In genomic region chr1:77435045-77435444, GRCm38 (mm10) we compare ENCODE assay signal across 20 mouse cellular contexts.
"Had no signal": no experiment of that assay in that cellular context is flagged by ENCODE, and none has a peak within 500 bp of the region (broad histone marks: within the 10 kb centered on the region; RNA-seq: fewer than 3 reads in every experiment).

No protein-coding gene starts in this region.

- H3K9me3 ChIP-seq: limb, embryonic 13.5 days; liver, embryonic 13.5 days; midbrain, embryonic 12.5 days; midbrain, embryonic 15.5 days; neural tube, embryonic 13.5 days; stomach, embryonic 15.5 days had no signal

- H3K4me3 ChIP-seq: limb, embryonic 13.5 days; liver, embryonic 13.5 days; megakaryocyte, embryonic 14.5 days; midbrain, embryonic 12.5 days; midbrain, embryonic 15.5 days; myocyte; neural tube, embryonic 13.5 days; stomach, embryonic 15.5 days had no signal

- H3K27me3 ChIP-seq: limb, embryonic 13.5 days; liver, embryonic 13.5 days; megakaryocyte, embryonic 14.5 days; midbrain, embryonic 12.5 days; midbrain, embryonic 15.5 days; neural tube, embryonic 13.5 days; stomach, embryonic 15.5 days had no signal

- H3K36me3 ChIP-seq: liver, embryonic 13.5 days; midbrain, embryonic 12.5 days; midbrain, embryonic 15.5 days; neural tube, embryonic 13.5 days; stomach, embryonic 15.5 days had no signal

- ATAC-seq: intestine, postnatal 0 days; lung, postnatal 0 days; midbrain, embryonic 15.5 days had no signal

- DNase-seq: kidney, adult 2 months; kidney, postnatal 36 days; left cerebral cortex, postnatal 4 days; liver, embryonic 13.5 days; lung, adult 2 months; lung, postnatal 36 days; retina, postnatal 1 day; right cerebral cortex, postnatal 25 days; spleen, adult 18-20 months; thymus, postnatal 25 days had no signal

- H3K4me1 ChIP-seq: liver, embryonic 13.5 days; megakaryocyte, embryonic 14.5 days; stomach, embryonic 15.5 days had no signal

- H3K27ac ChIP-seq: kidney, postnatal 0 days; limb, embryonic 13.5 days; liver, embryonic 13.5 days; midbrain, embryonic 12.5 days; midbrain, embryonic 15.5 days; neural tube, embryonic 13.5 days; stomach, embryonic 15.5 days had no signal

- H3K9ac ChIP-seq: limb, embryonic 13.5 days; liver, embryonic 13.5 days; midbrain, embryonic 12.5 days; midbrain, embryonic 15.5 days; neural tube, embryonic 13.5 days; stomach, embryonic 15.5 days had no signal

- H3K4me2 ChIP-seq: limb, embryonic 13.5 days; liver, embryonic 13.5 days; midbrain, embryonic 12.5 days; midbrain, embryonic 15.5 days; neural tube, embryonic 13.5 days; stomach, embryonic 15.5 days had no signal
